Mouse (Mus musculus) MEL (cell line): Measurements from ENCODE around the gene Slc35b4.

Source experiments
- CHD1 ChIP-seq: IDR thresholded peaks from 2 replicates; pipeline ENCODE4 v1.6.1; 2012; ENCODE audit warnings: low read depth, mild to moderate bottlenecking, inconsistent platforms, low read length, improper control_type of control experiment
- CTCF ChIP-seq, 3 experiments: IDR thresholded peaks in 2 of 3; conservative IDR thresholded peaks in 1 of 3; 2 replicates each; pipeline ENCODE4 v1.5.1; 2011 to 2012; ENCODE audit warnings: low read length in 3 of 3, low read depth in 2 of 3, mild to moderate bottlenecking in 2 of 3, improper control_type of control experiment in 1 of 3, inconsistent platforms in 1 of 3, mixed read lengths in 1 of 3, moderate library complexity in 1 of 3; ENCODE audit not compliant: control insufficient read depth in 1 of 3, insufficient read depth in 1 of 3, poor library complexity in 1 of 3, severe bottlenecking in 1 of 3
- E2F4 ChIP-seq: IDR thresholded peaks from 2 replicates; pipeline ENCODE4 v1.6.1; 2011; ENCODE audit warnings: low read depth, low read length, improper control_type of control experiment, borderline replicate concordance
- EP300 ChIP-seq, 2 experiments: IDR thresholded peaks; 2 replicates each; pipeline ENCODE4 v1.6.1; 2011; ENCODE audit warnings: improper control_type of control experiment in 2 of 2, low read length in 2 of 2, low read depth in 1 of 2, mild to moderate bottlenecking in 1 of 2
- POLR2A ChIP-seq, 2 experiments: IDR thresholded peaks; 2 replicates each; pipeline ENCODE4 v1.6.1; 2011 to 2012; ENCODE audit warnings: low read length in 2 of 2, mild to moderate bottlenecking in 2 of 2, control low read depth in 1 of 2, improper control_type of control experiment in 1 of 2, low read depth in 1 of 2, moderate library complexity in 1 of 2; ENCODE audit not compliant: control insufficient read depth in 1 of 2, insufficient read depth in 1 of 2, poor library complexity in 1 of 2

- no peak for TF ChIP-seq POLR2A (IDR thresholded peaks at IDR 0.05; ENCODE audit: control insufficient read depth in 1 of 2, insufficient read depth in 1 of 2, low read depth in 1 of 2, low read length in 2 of 2, poor library complexity in 1 of 2)
- TF ChIP-seq CTCF (IDR thresholded peaks at IDR 0.05 in 2 of 3, conservative IDR thresholded peaks at IDR 0.05 in 1 of 3; ENCODE audit: control insufficient read depth in 1 of 3, insufficient read depth in 1 of 3, low read depth in 2 of 3, low read length in 3 of 3, poor library complexity in 1 of 3, severe bottlenecking in 1 of 3), result no peak
- TF ChIP-seq CHD1, result no peak
- no peak for TF ChIP-seq E2F4
- no peak for TF ChIP-seq EP300 (IDR thresholded peaks at IDR 0.05; ENCODE audit: low read depth in 1 of 2, low read length in 2 of 2)
Measured at GRCm38 (mm10) chr6:34160816-34161310, 16.0 kb downstream of the Slc35b4 start.
